Mouse (Mus musculus) heart, embryonic 16.5 days (tissue): ENCODE results near the gene Tbce. TPM values are rescaled to one million over a fixed set of nuclear protein-coding genes. Genes with fewer than 3 reads are reported as not detected.

Experiments
- ATAC-seq: fragments of 200-750 bp; cut with Nextera tagmentation; replicated peaks from 2 replicates; pipeline ENCODE4 v1.8.0; 2017; ENCODE audit warnings: moderate number of reproducible peaks; ENCODE audit not compliant: insufficient read depth, low FRiP score; ENCODE audit errors: extremely low read depth
- H3K27ac ChIP-seq: fragments of 300-500 bp; sonication (generic); 2 replicates; pipeline ENCODE4 v1.5.1; 2014; ENCODE audit warnings: mild to moderate bottlenecking, low read length, control low read depth, moderate library complexity
- H3K27me3 ChIP-seq: fragments of 300-500 bp; sonication (generic); 2 replicates; pipeline ENCODE4 v1.6.1; 2014; ENCODE audit warnings: low read length, mixed read lengths; ENCODE audit not compliant: control insufficient read depth, insufficient read depth
- H3K36me3 ChIP-seq: fragments of 300-500 bp; sonication (generic); 2 replicates; pipeline ENCODE4 v1.6.1; 2014; ENCODE audit not compliant: control insufficient read depth, insufficient read depth
- H3K4me1 ChIP-seq: fragments of 300-500 bp; sonication (generic); 2 replicates; pipeline ENCODE4 v1.6.1; 2014; ENCODE audit warnings: low read length, mixed read lengths; ENCODE audit not compliant: control insufficient read depth, insufficient read depth
- H3K4me2 ChIP-seq: fragments of 300-500 bp; sonication (generic); 2 replicates; pipeline ENCODE4 v1.6.1; 2014; ENCODE audit warnings: low read depth, mild to moderate bottlenecking, control low read depth, low read length
- H3K4me3 ChIP-seq: fragments of 300-500 bp; sonication (generic); 2 replicates; pipeline ENCODE4 v1.5.1; 2014; ENCODE audit warnings: mild to moderate bottlenecking, control low read depth, low read length
- H3K9ac ChIP-seq: fragments of 300-500 bp; sonication (generic); 2 replicates; pipeline ENCODE4 v1.6.1; 2014; ENCODE audit warnings: low read length, control low read depth
- H3K9me3 ChIP-seq: fragments of 300-500 bp; sonication (generic); replicated peaks from 2 replicates; pipeline ENCODE4 v1.6.1; 2016; ENCODE audit warnings: low read length; ENCODE audit not compliant: control insufficient read depth
- WGBS: fragments of 180-500 bp; shearing (Covaris S2); extraction: QIAGEN DNeasy Blood & Tissue Kit; methylation state at CpG from one replicate; pipeline ENCODE4 v1.1.7; 2014; 5-methylcytosine and 5-hydroxymethylcytosine counted together
- polyA plus RNA-seq: library from polyadenylated mRNA; unstranded; fragments of >200 nt; fragmentation: Nextera tagmentation; extraction: Ambion mirVana; gene quantifications from 2 replicates; pipeline ENCODE4 v1.2.1, GENCODE M21; 2015

Gene Tbce
- polyA plus RNA-seq, 1 experiment from 2014 or later = 39.4 TPM

- Histone ChIP-seq H3K36me3 (peaks cover 9% of the 10 kb centered on the region; the same call in 1 of the 2 replicates), H3K9ac (no peak overlapping the region), H3K27ac (no peak overlapping the region), H3K4me1 (no peaks in the 10 kb centered on the region), H3K4me3 (no peak overlapping the region), H3K27me3 (no peaks in the 10 kb centered on the region), H3K9me3 (no peaks in the 10 kb centered on the region), H3K4me2 (no peak overlapping the region)
- no peak for ATAC-seq
- WGBS = 85% methylated on average over 3 of the region's 3 CpGs
Observed at GRCm38 (mm10) chr13:14018852-14019251, 20.6 kb downstream of the Tbce start.

- H3K4me2 ChIP-seq = no peak overlapping the region
- no peak overlapping the region for H3K4me3 ChIP-seq
- H3K27me3 ChIP-seq = no peaks in the 10 kb centered on the region
- no peaks in the 10 kb centered on the region for H3K9me3 ChIP-seq
- ATAC-seq = no peak
- H3K4me1 ChIP-seq = no peaks in the 10 kb centered on the region
- no peak overlapping the region for H3K27ac ChIP-seq
- no peak overlapping the region for H3K9ac ChIP-seq
- H3K36me3 ChIP-seq = peaks cover 9% of the 10 kb centered on the region; the same call in 1 of the 2 replicates
Observed at GRCm38 (mm10) chr13:14018283-14018682, 21.2 kb downstream of the Tbce start.

- Histone ChIP-seq H3K9ac (no peak overlapping the region), H3K9me3 (no peaks in the 10 kb centered on the region), H3K27me3 (no peaks in the 10 kb centered on the region), H3K27ac (no peak overlapping the region), H3K4me2 (no peak overlapping the region), H3K4me1 (no peaks in the 10 kb centered on the region), H3K4me3 (no peak overlapping the region), H3K36me3 (peaks cover 12% of the 10 kb centered on the region)
- 90% methylated on average over 6 of the region's 6 CpGs for WGBS
- no peak for ATAC-seq
Observed at GRCm38 (mm10) chr13:14015609-14016008, 23.8 kb downstream of the Tbce start.

- Histone ChIP-seq H3K4me3 (no peak overlapping the region), H3K27ac (no peak overlapping the region), H3K36me3 (peaks cover 11% of the 10 kb centered on the region), H3K27me3 (no peaks in the 10 kb centered on the region), H3K9ac (no peak overlapping the region), H3K9me3 (no peaks in the 10 kb centered on the region), H3K4me1 (no peaks in the 10 kb centered on the region), H3K4me2 (no peak overlapping the region)
- WGBS = 85% methylated on average over 4 of the region's 4 CpGs
- ATAC-seq = no peak
Observed at GRCm38 (mm10) chr13:14014540-14014939, 24.9 kb downstream of the Tbce start.

- H3K9ac ChIP-seq = no peak overlapping the region
- peaks cover 11% of the 10 kb centered on the region for H3K36me3 ChIP-seq
- H3K27ac ChIP-seq = no peak overlapping the region
- H3K4me2 ChIP-seq = no peak overlapping the region
- H3K9me3 ChIP-seq = no peaks in the 10 kb centered on the region
- no peak overlapping the region for H3K4me3 ChIP-seq
- H3K4me1 ChIP-seq = no peaks in the 10 kb centered on the region
- WGBS = 86% methylated on average over 2 of the region's 2 CpGs
- no peak for ATAC-seq
- no peaks in the 10 kb centered on the region for H3K27me3 ChIP-seq
Observed at GRCm38 (mm10) chr13:14014001-14014400, 25.4 kb downstream of the Tbce start.

- H3K9me3 ChIP-seq = no peaks in the 10 kb centered on the region
- H3K27ac ChIP-seq = no peak overlapping the region
- no peaks in the 10 kb centered on the region for H3K27me3 ChIP-seq
- no peak for ATAC-seq
- no peak overlapping the region for H3K4me3 ChIP-seq
- no peak overlapping the region for H3K4me2 ChIP-seq
- no peaks in the 10 kb centered on the region for H3K4me1 ChIP-seq
- peaks cover 12% of the 10 kb centered on the region for H3K36me3 ChIP-seq
- WGBS = 88% methylated on average over 4 of the region's 4 CpGs
- no peak overlapping the region for H3K9ac ChIP-seq
Observed at GRCm38 (mm10) chr13:14011454-14011995, 27.9 kb downstream of the Tbce start.

GRCm38 (mm10) chr13:14006056-14006455 is 33.4 kb downstream of the Tbce start:
- no peak for ATAC-seq
- H3K4me2 ChIP-seq = no peak overlapping the region
- H3K36me3 ChIP-seq = peaks cover 21% of the 10 kb centered on the region
- no peaks in the 10 kb centered on the region for H3K27me3 ChIP-seq
- H3K4me3 ChIP-seq = no peak overlapping the region
- H3K9me3 ChIP-seq = no peaks in the 10 kb centered on the region
- H3K9ac ChIP-seq = no peak overlapping the region
- H3K4me1 ChIP-seq = no peaks in the 10 kb centered on the region
- no peak overlapping the region for H3K27ac ChIP-seq
- 72% methylated on average over 2 of the region's 2 CpGs for WGBS

GRCm38 (mm10) chr13:14004999-14005398 is 34.4 kb downstream of the Tbce start:
- Histone ChIP-seq H3K36me3 (peaks cover 24% of the 10 kb centered on the region), H3K9me3 (no peaks in the 10 kb centered on the region)

GRCm38 (mm10) chr13:14004086-14004485 is 35.4 kb downstream of the Tbce start:
- no peak overlapping the region for H3K4me3 ChIP-seq
- peaks cover 30% of the 10 kb centered on the region for H3K36me3 ChIP-seq
- no peaks in the 10 kb centered on the region for H3K27me3 ChIP-seq
- 78% methylated on average over 4 of the region's 4 CpGs for WGBS
- H3K4me2 ChIP-seq = no peak overlapping the region
- no peaks in the 10 kb centered on the region for H3K4me1 ChIP-seq
- no peak overlapping the region for H3K27ac ChIP-seq
- H3K9me3 ChIP-seq = no peaks in the 10 kb centered on the region
- no peak for ATAC-seq
- no peak overlapping the region for H3K9ac ChIP-seq

More at GRCm38 (mm10) chr13:14004999-14005398, 34.4 kb downstream of the Tbce start:
- ATAC-seq = no peak
- Histone ChIP-seq H3K4me1 (no peaks in the 10 kb centered on the region), H3K4me3 (no peak overlapping the region), H3K9ac (no peak overlapping the region), H3K4me2 (no peak overlapping the region), H3K27ac (no peak overlapping the region), H3K27me3 (no peaks in the 10 kb centered on the region)
- 88% methylated on average over 5 of the region's 5 CpGs for WGBS
